Mouse (Mus musculus): ENCODE data around the gene Frg2f1. TPM values are rescaled to one million over a fixed set of nuclear protein-coding genes. Genes with fewer than 3 reads are reported as not detected.

The Frg2f1 gene
- polyA plus RNA-seq (2015; fragmentation: Nextera tagmentation; extraction: Ambion mirVana): 8.9 and 11.2 TPM in 2 replicates

DNA sequence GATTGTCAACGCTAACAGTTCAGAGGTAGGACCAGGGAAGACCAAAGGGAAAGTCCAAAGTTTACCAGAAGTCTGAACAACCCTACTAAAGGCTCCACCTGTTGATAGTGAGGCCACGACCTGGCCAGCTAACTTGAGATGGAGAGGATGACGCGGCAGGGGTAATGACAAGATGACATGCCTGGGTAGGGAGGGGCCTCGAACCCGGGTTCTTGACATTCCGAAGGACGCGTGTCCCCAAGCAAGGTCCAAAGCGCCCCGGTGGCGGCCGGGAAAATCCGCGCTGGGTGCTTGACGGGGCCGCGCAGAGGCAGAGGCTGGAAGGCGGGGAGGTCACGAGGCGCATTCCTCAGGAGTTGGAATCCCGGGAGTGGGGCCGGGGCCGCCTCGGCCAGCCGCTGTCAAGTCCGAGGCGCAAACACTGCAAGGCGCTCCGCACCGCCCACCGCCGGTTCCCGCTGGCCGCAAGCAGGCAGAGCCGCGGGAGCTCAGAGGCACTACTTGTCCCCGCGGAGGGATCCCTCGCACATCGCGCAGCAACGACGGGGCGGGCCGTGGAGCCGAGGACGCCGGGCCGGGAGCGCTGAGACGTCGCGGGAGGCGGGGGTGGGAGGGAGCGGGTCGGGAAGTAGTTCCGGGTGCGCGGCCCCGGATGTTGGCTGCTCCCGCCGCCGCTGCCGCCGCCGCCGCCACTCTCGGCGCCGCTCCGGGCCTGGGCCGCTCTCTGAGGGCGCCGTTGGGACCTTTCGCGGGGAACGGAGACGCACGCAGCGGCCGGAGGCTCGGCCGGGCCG, at the start of gene Frg2f1:
Gene Frg2f1, minus strand, starts transcription at position 499 of the 794 bp plus-strand sequence.
- Histone ChIP-seq H3K27me3 (ENCODE audit: control insufficient read depth, insufficient read depth, low read depth, low read length) (no peaks in the 10 kb centered on the region), H3K4me3 (ENCODE audit: low read depth, low read length) (peak within 1 kb of the TSS; percentile 98), H3K4me1 (ENCODE audit: control insufficient read depth, insufficient read depth, low read length) (peaks cover 19% of the 10 kb centered on the region), H3K9ac (ENCODE audit: low read depth, low read length) (peak within 1 kb of the TSS; percentile 87), H3K9me3 (replicated peaks; ENCODE audit: control insufficient read depth, low read length, poor library complexity, severe bottlenecking) (no peaks in the 10 kb centered on the region), H3K4me2 (ENCODE audit: low read length) (peak within 1 kb of the TSS; percentile 74), H3K36me3 (ENCODE audit: control insufficient read depth, insufficient read depth, low read length) (no peaks in the 10 kb centered on the region), H3K27ac (ENCODE audit: low read length) (peak within 1 kb of the TSS; percentile 98)
- ATAC-seq: peak; percentile 96
- WGBS: 1% methylated on average over 75 of the region's 85 CpGs

DNA sequence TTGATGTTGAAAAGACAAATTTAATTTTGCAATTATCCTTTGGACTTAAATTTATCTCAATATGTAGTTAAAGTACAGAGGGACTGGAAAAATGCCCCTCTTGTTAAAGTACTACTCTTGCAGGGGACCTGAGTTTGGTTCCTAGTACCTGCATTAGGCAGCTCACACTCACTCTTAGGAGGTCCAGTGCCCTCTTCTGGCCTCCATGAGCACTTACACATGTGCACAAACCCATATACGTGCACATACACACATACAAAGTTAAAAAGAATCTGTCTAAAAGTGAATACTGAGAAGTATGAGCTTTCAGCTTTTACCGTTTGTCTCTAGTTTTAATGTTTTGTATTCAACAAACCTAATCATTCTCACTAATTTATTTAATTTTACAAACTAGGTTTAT, 48.7 kb upstream of the Frg2f1 start:
- H3K27me3 ChIP-seq (ENCODE audit: control insufficient read depth, insufficient read depth, low read depth, low read length): no peaks in the 10 kb centered on the region
- no peaks in the 10 kb centered on the region for H3K9me3 ChIP-seq (replicated peaks; ENCODE audit: control insufficient read depth, low read length, poor library complexity, severe bottlenecking)
- H3K9ac ChIP-seq (ENCODE audit: low read depth, low read length): no peak overlapping the region
- 91% methylated on average over 2 of the region's 2 CpGs for WGBS
- no peaks in the 10 kb centered on the region for H3K36me3 ChIP-seq (ENCODE audit: control insufficient read depth, insufficient read depth, low read length)
- no peak overlapping the region for H3K27ac ChIP-seq (ENCODE audit: low read length)
- no peak overlapping the region for H3K4me3 ChIP-seq (ENCODE audit: low read depth, low read length)
- H3K4me2 ChIP-seq (ENCODE audit: low read length): no peak overlapping the region
- H3K4me1 ChIP-seq (ENCODE audit: control insufficient read depth, insufficient read depth, low read length): peaks cover 2% of the 10 kb centered on the region; the same call in 1 of the 2 replicates
- no peak for ATAC-seq

DNA sequence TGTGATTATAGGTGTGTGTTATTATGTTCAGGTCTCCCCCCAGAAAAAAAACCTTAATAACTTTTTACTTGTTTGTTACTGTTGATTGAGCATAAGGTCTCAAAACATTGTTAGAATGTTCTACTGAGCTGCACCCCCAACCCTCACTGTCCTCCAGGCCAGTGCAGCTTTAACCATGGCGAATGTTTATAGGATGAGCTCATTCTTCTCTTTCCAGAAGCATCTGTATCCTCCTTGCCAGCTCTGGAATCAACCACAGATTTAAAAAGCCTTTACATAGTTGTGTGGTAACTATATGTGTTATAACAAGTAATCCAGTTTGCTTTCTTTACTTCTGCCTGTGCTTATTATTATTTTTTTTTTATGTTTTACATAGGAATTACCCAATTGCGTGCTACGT, 36.1 kb upstream of the Frg2f1 start:
- H3K27ac ChIP-seq (ENCODE audit: low read length): no peak overlapping the region
- no peaks in the 10 kb centered on the region for H3K9me3 ChIP-seq (replicated peaks; ENCODE audit: control insufficient read depth, low read length, poor library complexity, severe bottlenecking)
- H3K4me2 ChIP-seq (ENCODE audit: low read length): no peak overlapping the region
- H3K36me3 ChIP-seq (ENCODE audit: control insufficient read depth, insufficient read depth, low read length): no peaks in the 10 kb centered on the region
- H3K4me1 ChIP-seq (ENCODE audit: control insufficient read depth, insufficient read depth, low read length): no peaks in the 10 kb centered on the region
- WGBS: 98% methylated on average over 3 of the region's 3 CpGs
- no peaks in the 10 kb centered on the region for H3K27me3 ChIP-seq (ENCODE audit: control insufficient read depth, insufficient read depth, low read depth, low read length)
- no peak overlapping the region for H3K9ac ChIP-seq (ENCODE audit: low read depth, low read length)
- ATAC-seq: no peak
- H3K4me3 ChIP-seq (ENCODE audit: low read depth, low read length): no peak overlapping the region

DNA sequence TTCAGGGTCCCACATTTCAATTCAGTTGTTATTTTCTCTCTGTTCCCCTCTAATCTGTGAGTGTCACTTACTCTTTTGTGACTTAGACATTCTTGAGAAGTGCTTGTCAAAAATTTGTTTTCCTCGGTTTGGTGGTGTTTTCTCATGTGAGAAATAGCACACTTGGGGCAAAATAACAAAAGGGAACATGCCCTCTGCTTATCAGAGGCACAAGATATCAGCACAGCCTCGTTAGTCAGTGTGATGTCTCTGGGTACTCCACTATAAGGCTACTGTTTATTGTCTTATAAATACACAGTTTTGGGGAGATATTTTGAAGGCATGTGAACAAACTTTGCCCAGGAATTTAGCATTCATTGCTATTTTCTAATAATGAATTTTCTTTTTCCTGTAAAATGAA, 35.2 kb upstream of the Frg2f1 start:
- ATAC-seq: no peak
- Histone ChIP-seq H3K9ac (ENCODE audit: low read depth, low read length) (no peak overlapping the region), H3K36me3 (ENCODE audit: control insufficient read depth, insufficient read depth, low read length) (no peaks in the 10 kb centered on the region), H3K4me3 (ENCODE audit: low read depth, low read length) (no peak overlapping the region), H3K4me2 (ENCODE audit: low read length) (no peak overlapping the region), H3K27ac (ENCODE audit: low read length) (no peak overlapping the region), H3K27me3 (ENCODE audit: control insufficient read depth, insufficient read depth, low read depth, low read length) (no peaks in the 10 kb centered on the region), H3K4me1 (ENCODE audit: control insufficient read depth, insufficient read depth, low read length) (no peaks in the 10 kb centered on the region), H3K9me3 (replicated peaks; ENCODE audit: control insufficient read depth, low read length, poor library complexity, severe bottlenecking) (no peaks in the 10 kb centered on the region)
- WGBS: 84% methylated on average over 2 of the region's 2 CpGs

DNA sequence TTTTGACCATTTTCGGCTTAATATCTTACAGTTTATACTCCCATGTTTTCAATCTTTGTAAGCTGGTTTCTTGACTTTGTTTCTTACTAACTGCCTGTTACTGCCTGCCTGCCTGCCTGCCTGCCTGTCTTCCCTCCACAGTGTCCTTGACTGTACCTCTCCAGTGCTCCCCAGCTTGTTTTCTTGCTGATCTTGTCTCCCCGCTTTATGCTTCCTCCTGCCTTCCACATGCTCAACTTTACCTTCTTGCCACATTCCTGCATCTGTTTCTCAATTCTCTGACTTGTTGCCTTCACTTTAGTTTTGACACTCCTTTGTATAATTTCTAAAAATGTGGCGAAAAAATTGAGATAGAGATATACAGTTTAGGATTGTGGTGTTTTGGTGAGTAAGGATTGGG, 33.4 kb upstream of the Frg2f1 start:
- Histone ChIP-seq H3K4me2 (ENCODE audit: low read length) (no peak overlapping the region), H3K9ac (ENCODE audit: low read depth, low read length) (no peak overlapping the region), H3K36me3 (ENCODE audit: control insufficient read depth, insufficient read depth, low read length) (no peaks in the 10 kb centered on the region), H3K4me3 (ENCODE audit: low read depth, low read length) (no peak overlapping the region), H3K9me3 (replicated peaks; ENCODE audit: control insufficient read depth, low read length, poor library complexity, severe bottlenecking) (no peaks in the 10 kb centered on the region), H3K4me1 (ENCODE audit: control insufficient read depth, insufficient read depth, low read length) (no peaks in the 10 kb centered on the region), H3K27me3 (ENCODE audit: control insufficient read depth, insufficient read depth, low read depth, low read length) (no peaks in the 10 kb centered on the region), H3K27ac (ENCODE audit: low read length) (no peak overlapping the region)
- 91% methylated on average over 3 of the region's 3 CpGs for WGBS
- ATAC-seq: no peak

DNA sequence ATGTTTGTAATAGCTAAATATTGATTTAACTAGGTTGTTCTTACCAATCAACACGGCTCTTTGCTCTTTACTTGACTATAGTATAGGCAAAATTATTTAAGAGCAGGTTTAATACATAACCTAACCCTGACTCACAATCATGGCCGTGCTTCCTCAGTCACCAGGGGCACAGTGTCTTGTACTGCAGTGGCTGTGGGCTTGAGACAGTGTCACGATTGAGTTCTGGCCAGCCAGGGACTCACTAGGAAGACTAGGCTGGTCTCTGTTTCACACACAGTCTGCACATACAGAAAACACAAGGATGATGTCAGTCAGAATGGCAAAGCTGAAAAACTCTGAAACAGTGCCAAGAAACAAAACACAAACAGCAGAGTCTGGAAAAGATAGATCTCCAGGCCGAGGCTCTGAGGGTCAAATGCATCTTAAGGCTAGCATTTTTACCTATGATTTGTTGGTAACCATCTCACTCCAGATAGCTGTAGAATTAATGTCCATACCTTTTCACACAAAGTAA, 27.1 kb upstream of the Frg2f1 start:
- Histone ChIP-seq H3K4me3 (ENCODE audit: low read depth, low read length) (no peak overlapping the region), H3K9me3 (replicated peaks; ENCODE audit: control insufficient read depth, low read length, poor library complexity, severe bottlenecking) (no peaks in the 10 kb centered on the region), H3K4me2 (ENCODE audit: low read length) (no peak overlapping the region), H3K4me1 (ENCODE audit: control insufficient read depth, insufficient read depth, low read length) (no peaks in the 10 kb centered on the region), H3K27me3 (ENCODE audit: control insufficient read depth, insufficient read depth, low read depth, low read length) (no peaks in the 10 kb centered on the region), H3K27ac (ENCODE audit: low read length) (no peak overlapping the region), H3K9ac (ENCODE audit: low read depth, low read length) (no peak overlapping the region), H3K36me3 (ENCODE audit: control insufficient read depth, insufficient read depth, low read length) (no peaks in the 10 kb centered on the region)
- no peak for ATAC-seq
- 80% methylated on average over 4 of the region's 4 CpGs for WGBS

DNA sequence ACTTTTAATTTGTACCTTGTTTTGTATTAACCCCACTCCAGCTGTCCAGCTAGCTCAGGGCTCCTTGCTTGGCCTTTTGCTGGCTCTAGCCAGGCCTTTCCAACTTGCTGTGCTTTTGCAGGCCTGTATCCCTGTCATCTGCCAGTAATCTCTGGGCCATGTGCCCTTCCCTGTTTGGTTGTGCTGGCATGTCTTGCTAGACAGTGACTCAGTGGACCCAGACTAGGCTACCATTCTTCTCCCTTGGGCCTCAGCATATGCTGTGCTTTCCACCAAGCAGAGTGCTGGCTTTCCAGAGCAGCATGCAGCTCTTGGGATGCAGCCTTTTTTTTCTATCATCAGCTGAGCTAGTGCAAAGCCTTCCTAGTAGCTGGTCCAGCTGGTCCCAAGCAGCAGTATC, 23.8 kb upstream of the Frg2f1 start:
- H3K4me3 ChIP-seq (ENCODE audit: low read depth, low read length): no peak overlapping the region
- no peaks in the 10 kb centered on the region for H3K36me3 ChIP-seq (ENCODE audit: control insufficient read depth, insufficient read depth, low read length)
- H3K9ac ChIP-seq (ENCODE audit: low read depth, low read length): no peak overlapping the region
- ATAC-seq: no peak
- no peaks in the 10 kb centered on the region for H3K9me3 ChIP-seq (replicated peaks; ENCODE audit: control insufficient read depth, low read length, poor library complexity, severe bottlenecking)
- no peak overlapping the region for H3K27ac ChIP-seq (ENCODE audit: low read length)
- H3K27me3 ChIP-seq (ENCODE audit: control insufficient read depth, insufficient read depth, low read depth, low read length): no peaks in the 10 kb centered on the region
- H3K4me1 ChIP-seq (ENCODE audit: control insufficient read depth, insufficient read depth, low read length): no peaks in the 10 kb centered on the region
- H3K4me2 ChIP-seq (ENCODE audit: low read length): no peak overlapping the region

DNA sequence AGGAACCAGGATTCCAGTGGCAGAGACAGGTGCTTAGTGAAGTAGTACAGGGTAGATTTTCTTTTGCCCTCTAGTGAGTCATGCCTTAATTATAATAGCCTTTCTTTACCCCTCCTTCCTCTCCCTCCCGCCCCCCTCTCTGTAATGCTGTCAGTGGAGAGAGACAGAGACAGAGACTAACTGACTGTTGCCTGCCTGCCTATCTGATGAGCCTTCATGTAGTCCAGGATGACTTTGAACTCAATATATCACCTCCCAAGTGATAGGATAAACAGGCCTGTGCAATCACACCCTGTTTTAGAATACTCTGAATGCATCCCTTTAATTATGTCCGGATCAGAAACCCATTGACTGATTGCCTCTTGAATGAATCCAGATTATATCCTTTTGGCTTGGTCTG, 16.1 kb upstream of the Frg2f1 start:
- Histone ChIP-seq H3K36me3 (ENCODE audit: control insufficient read depth, insufficient read depth, low read length) (no peaks in the 10 kb centered on the region), H3K9me3 (replicated peaks; ENCODE audit: control insufficient read depth, low read length, poor library complexity, severe bottlenecking) (no peaks in the 10 kb centered on the region), H3K4me2 (ENCODE audit: low read length) (no peak overlapping the region), H3K4me3 (ENCODE audit: low read depth, low read length) (no peak overlapping the region), H3K27me3 (ENCODE audit: control insufficient read depth, insufficient read depth, low read depth, low read length) (no peaks in the 10 kb centered on the region), H3K4me1 (ENCODE audit: control insufficient read depth, insufficient read depth, low read length) (peaks cover 2% of the 10 kb centered on the region; the same call in 1 of the 2 replicates), H3K27ac (ENCODE audit: low read length) (no peak overlapping the region), H3K9ac (ENCODE audit: low read depth, low read length) (no peak overlapping the region)
- ATAC-seq: no peak
- WGBS: 64% methylated on average over 2 of the region's 2 CpGs

DNA sequence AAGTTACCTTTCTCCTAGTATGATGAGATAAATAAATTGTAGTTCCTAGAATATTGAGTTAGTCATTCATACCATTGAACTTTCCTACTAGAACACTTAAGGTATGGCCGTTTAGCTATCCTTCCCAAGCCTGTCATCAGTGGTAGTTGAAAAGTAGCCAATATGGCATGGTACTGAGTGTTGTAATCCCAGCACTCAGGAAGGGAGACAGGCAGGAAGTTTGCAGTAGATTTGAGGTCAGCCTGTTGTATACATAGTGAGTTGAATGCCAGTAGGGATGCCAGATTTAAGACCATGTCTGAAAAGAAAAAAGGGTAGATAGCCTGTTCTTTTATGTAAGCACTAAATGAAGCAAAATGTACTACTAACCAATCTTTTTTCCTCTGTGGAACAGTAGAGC, 11.5 kb upstream of the Frg2f1 start:
- no peak overlapping the region for H3K4me2 ChIP-seq (ENCODE audit: low read length)
- no peak overlapping the region for H3K27ac ChIP-seq (ENCODE audit: low read length)
- no peaks in the 10 kb centered on the region for H3K36me3 ChIP-seq (ENCODE audit: control insufficient read depth, insufficient read depth, low read length)
- no peaks in the 10 kb centered on the region for H3K9me3 ChIP-seq (replicated peaks; ENCODE audit: control insufficient read depth, low read length, poor library complexity, severe bottlenecking)
- no peak for ATAC-seq
- no peak overlapping the region for H3K4me3 ChIP-seq (ENCODE audit: low read depth, low read length)
- H3K9ac ChIP-seq (ENCODE audit: low read depth, low read length): no peak overlapping the region
- H3K4me1 ChIP-seq (ENCODE audit: control insufficient read depth, insufficient read depth, low read length): no peaks in the 10 kb centered on the region
- H3K27me3 ChIP-seq (ENCODE audit: control insufficient read depth, insufficient read depth, low read depth, low read length): no peaks in the 10 kb centered on the region
- WGBS: 97% methylated on average over 1 of the region's 1 CpGs

Data from midbrain, embryonic 16.5 days (tissue).